Mouse (Mus musculus) left cerebral cortex, adult 18-20 months (tissue): ENCODE data around the gene Rps10. TPM values are rescaled to one million over a fixed set of nuclear protein-coding genes. Genes with fewer than 3 reads are reported as not detected.
"Not testable (repeated sequence)": the region's sequence is repeated elsewhere in the genome, so short reads cannot be mapped to it uniquely, and the experiment has no call there.

ENCODE experiments used
- DNase-seq, 2 experiments: peaks; one replicate each; pipeline ENCODE4 v3.0.0; 2021 to 2022; ENCODE audit warnings: low spot score in 2 of 2, mixed read lengths in 1 of 2
- total RNA-seq, 2 experiments: library from RNA; stranded (reverse); gene quantifications; 2 replicates each; pipeline ENCODE4 v1.2.3; 2021

The Rps10 gene
- total RNA-seq, 2 experiments from 2014 or later, result 498 to 500 TPM

DNA sequence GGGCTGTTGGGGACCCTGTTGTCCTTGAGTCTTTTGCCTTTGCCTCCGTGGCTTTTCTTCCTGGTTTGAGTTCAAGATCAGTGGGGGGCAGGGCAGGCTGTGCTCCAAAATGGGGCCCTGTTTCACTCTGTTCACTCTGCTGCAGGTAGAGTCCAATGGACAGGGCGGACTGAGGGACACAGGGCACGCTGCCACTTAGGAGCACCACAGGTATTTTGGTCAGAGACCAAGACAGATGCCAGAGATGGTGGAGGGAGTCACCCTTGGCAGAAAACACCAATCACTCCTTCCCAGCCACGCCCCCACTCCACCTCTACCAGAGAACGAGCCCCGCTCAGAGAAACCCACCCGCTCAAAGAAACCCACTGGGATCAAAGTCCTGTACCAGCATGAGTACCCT, 9.3 kb upstream of the Rps10 start:
- no peak for DNase-seq

DNA sequence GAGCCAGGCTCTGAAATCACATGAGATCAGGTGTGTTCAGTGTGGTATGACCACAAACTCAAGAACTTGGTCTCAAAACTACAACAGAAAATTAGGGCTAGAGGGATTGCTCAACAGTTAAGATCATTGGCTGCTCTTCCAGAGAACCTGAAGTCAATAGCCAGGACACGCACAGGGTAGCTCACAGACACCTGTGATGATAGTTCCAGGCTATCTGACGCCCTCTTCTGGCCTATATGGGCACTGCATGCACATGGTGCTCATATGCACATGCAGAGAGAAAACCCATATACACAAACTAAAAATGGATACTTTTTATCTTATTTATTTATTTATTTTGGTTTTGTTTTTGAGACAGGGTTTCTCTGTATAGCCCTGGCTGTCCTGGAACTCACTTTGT, 8.1 kb upstream of the Rps10 start:
- no peak for DNase-seq

DNA sequence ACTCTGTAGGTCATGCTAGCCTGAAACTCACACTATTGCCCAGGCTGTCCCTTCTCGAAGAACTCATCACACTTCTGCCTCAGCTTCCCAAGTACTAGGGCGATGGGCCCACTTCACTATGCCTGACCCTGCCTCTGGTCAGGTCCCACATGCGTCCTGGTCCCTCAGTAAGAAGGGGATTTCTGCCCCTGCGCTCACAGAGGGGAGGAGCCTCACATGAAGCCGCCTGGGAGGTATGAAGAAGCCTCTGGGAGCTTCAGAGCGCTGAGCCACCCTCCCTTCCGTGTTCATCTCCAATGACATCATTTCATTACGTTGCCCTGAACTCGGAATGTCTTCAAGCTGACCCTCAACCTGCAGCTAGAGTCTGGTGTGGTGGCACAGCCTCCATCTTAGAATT, 7.3 kb upstream of the Rps10 start:
- DNase-seq, result no peak

DNA sequence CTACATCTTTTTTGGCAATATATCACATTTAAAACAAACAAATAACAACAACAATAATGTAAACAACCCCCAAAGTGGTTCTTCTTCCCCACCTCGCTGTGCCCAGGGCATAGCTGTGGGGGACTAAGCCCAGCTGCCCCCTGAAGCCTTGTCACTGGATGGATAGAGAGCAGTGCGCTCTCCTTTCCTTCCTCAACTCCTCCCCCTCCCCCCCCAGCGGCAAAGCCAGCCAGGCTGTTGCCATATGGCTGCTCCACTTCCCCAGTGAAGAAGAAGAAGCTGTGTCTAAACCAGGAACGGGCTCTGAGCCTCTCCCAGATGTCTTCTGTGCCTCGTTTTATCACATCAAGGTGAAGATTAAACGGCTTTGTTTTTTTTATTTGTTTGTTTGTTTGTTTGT, 6.6 kb upstream of the Rps10 start:
- DNase-seq, result peak in 1 of 2 experiments; percentile 51

DNA sequence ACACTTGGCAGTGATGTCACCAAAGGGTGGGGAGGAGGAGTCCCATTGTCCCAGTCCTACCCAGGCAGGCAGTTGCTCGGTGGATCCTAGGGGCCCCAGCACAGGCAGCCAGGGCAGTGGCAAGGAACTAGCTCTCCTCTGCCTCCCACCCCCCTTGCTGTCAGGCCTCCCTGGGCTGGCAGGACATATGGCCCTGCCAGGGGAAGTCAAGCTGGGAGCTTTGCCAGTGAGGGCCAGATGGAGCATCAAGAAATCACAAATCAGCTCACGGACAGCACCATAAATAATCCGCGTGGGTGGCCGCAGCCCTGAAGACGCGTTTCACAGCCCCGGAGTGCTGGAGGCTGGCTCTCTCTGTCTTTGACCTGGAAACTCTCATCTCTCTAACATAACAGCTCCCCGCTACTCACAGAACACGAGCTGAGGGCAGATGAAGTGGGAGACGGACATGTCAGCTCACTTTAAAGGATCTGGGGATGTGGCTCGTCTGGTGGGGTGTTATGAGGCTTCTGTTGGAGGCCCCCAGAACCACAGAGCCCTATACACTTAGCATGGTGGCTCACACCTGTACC, 6.1 kb upstream of the Rps10 start:
- DNase-seq, result peak; percentile 83 to 90

DNA sequence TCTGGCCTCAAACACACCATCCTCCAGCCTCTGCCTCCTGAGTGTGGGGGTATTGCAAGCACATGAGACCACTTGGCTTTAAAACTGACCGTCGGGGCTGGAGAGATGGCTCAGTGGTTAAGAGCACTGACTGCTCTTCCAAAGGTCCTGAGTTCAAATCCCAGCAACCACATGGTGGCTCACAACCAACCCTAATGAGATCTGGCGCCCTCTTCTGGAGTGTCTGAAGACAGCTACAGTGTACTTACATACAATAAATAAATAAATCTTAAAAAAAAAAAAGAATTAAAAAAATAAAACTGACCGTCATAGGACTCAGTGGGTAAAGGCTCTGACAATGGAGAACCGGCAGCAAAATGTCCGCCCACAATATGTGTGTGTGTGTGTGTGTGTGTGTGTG, 3.4 kb upstream of the Rps10 start:
- DNase-seq, result not testable (repeated sequence)

DNA sequence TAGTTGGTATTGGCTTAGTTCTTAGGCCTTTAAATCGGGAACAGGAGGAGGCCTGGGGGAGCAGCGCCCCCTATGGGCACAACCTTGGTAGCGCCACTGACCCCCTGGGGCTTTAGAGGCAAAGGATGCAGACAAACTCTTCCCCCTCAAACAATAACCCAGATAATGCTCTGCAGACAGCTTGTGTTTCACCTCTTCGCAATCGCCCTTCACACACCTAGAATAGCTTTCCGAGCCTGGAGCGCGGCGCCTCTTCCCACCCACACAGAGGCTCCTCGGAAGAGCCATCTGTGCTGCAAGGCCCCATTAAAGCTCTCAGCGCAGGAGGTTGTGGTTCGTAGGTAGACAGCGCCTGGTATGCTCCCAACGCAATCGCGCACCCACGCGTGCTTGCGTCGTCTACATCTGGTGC, 2.5 kb upstream of the Rps10 start:
- peak; percentile 81 to 87 for DNase-seq

DNA sequence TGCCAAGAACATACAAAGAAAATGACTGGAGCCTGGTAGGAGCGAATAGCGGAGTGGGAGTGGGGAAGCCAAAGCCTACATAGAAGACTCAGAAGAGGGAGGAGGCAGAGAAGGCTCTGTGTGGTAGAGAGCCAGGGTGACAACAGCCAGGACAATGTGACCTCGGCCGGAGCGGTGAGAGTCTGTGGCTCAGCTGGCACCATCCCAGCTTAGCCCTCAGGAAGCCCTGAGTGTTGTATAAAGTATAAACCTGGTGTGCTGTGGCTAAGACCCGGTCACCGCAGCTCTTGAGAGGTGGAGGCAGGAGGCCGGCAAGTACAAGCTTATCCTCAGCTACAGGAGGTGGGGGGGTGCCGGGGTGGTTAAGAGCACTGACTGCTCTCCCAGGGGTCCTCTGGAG, 864 bp upstream of the Rps10 start:
- no peak for DNase-seq

DNA sequence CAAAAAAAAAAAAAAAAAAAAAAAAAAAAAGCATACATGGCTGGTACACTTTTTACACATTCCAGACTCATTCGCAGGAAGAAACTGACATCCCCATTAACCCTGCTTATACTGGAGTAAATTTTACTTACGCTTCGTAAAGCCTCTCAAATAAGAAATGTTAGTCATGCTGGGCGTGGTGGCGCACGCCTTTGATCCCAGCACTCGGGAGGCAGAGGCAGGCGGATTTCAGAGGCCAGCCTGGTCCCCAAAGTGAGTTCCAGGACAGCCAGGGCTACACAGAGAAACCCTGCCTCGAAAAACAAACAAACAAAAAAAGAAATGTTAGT, 930 bp downstream of the Rps10 start:
- DNase-seq, result not testable (repeated sequence)

DNA sequence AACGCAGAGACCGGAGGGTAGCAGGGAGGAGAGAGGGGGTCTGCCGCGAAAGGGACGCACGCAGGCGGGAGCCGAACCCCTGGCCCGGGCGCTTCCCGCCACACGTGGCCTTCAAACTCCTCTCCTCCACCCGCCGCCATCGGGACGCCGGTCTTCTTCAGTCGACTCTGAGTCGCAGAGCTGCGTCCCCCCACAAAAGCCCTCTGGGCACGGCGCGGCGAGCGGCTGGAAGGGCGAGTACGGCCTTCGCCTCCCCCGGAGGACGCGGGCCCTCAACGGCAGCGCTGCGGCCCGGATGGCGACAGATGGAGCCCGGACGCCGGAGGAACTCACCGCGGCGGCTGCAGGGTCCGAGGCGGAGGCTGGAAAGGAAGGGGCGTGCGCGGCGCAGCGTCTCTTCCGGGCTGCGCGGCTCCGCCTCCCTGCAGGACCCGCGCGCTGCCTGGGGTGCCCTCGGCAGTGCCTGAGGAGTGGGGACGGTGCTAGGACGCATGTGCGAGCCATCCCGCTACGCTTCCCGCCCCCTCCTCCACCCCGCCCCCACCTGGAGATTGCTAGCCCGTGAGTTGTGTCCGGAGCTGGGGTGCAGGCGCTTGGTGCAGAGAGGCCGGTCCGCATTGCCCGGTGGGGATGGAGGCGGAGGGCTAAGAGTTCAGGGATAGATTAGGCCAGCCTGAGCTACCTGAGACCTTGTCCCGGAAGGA, 1.4 kb downstream of the Rps10 start, which contains the start of gene RPS10-NUDT3:
Gene RPS10-NUDT3, minus strand, starts transcription at position 352 of the 704 bp plus-strand sequence.
- peak; percentile 81 to 90 for DNase-seq

DNA sequence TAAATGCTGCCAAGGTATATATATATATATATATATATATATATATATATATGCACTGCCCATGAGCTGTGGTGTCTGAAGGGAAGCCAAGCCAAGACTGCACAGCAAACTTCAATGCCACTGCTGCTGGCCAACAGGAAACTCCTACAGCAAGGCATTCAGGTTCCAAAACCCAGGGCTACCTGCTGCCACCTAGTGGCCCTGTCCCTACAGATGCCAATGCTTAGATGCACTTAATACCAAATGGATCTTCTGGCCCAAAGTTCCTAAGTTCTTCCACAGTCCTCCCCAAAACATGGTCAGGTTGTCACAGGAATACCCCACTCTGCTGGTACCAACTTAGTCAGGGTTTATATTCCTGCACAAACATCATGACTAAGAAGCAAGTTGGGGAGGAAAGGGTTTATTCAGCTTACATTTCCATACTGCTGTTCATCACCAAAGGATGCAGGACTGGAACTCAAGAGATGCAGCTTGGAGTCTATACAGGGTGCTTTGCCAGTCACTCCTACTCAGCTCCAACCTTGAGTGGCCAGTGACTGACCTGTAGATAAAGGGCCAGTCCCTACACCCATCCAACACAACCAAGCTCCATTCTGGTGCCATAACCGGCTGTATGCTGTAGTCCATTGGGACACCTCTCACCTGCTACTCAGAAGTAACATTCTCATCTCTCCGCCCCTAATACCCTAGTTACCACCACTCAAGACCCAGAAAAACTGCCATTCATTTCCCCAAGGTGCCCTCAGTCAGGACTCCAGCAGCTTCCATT, 7.0 kb downstream of the Rps10 start:
- DNase-seq, result peak; percentile 88

DNA sequence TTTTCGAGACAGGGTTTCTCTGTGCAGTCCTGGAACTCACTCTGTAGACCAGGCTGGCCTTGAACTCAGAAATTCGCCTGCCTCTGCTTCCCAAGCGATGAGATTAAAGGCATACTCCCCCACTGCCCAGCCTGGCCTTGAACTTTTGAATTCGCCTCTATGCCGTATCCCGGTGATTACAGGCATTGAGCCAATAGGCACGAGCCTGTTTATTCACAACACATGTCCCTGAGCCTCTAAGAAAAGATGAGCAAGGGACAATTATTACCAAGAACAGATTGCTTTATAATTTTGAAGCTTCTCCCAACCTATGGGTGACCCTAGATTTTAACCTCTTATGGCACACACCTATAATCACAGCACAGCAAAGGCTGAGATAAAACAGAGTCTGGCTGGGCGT, 8.1 kb downstream of the Rps10 start:
- DNase-seq, result no peak

DNA sequence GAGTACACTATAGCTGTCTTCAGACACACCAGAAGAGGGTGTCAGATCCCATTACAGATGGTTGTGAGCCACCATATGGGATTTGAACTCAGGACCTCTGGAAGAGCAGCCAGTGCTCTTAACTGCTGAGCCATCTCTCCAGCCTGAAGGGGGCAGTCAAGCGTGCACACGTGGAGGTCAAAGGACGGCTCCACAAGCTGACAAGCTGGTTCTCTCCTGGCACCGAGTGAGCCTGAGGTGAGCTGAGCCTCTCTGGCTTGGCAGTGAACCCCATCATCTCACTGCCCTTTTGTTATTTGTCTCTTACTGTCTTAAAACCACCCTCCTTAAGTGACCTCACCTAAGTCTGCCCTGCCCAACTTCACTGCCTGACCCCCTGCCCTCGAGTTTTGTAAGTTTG, 9.0 kb downstream of the Rps10 start:
- no peak for DNase-seq

DNA sequence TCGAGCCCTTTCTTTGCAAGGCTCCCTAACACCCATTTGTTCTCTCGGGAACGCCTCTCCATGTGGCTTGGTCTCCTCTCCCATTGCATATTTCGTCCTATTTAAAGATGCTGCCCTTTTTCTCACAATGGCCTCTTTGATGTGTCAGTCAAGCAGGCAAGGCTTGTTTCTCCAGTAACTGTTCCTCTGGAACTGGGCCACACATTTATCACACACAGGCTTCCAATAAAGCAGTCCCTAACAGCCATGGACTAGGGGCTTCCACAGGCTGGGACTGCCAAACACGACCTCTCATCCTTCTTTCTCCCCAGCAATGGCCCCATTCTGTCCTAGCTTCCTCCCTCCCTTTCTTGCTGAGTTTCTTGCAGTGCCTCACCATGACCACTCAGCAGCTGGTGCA, 9.8 kb downstream of the Rps10 start:
- DNase-seq, result no peak

DNA sequence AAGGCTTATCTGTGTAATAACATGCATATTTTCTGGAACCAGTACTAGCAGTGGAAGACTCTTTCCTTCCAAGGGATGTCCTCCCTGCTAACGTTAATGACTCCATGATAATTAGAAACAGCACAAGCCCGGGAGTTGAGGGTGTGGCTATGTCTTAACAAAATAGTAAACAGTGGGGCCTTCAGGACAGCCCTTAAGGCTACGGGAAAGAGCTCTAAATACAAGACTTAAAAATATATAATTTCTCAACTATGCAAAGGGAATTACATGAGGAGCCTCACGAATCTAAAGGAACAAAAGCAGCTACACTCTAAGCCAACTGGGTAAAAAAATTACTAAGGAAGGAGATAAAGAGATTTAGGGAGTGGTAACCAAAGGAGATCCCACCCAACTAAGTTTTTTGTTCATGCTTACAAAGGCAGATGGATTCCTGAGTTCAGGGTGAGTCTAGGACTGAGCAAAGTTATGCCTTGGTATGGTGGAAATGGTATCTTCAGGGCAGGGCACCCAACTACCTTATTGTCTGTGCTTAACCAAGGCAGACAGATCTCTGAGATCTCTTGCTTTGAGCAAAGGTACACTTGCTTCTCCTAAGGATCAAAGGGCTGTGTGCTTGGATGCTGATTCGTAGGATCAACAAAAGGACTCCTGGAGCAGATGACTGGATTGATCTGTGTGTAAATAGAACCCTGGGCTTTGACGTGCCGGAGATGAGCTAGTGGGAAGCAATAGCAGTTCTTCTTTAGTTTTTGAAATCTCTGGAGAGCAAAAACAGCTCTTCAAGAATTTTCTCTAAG, 10.8 kb downstream of the Rps10 start:
- no peak for DNase-seq

DNA sequence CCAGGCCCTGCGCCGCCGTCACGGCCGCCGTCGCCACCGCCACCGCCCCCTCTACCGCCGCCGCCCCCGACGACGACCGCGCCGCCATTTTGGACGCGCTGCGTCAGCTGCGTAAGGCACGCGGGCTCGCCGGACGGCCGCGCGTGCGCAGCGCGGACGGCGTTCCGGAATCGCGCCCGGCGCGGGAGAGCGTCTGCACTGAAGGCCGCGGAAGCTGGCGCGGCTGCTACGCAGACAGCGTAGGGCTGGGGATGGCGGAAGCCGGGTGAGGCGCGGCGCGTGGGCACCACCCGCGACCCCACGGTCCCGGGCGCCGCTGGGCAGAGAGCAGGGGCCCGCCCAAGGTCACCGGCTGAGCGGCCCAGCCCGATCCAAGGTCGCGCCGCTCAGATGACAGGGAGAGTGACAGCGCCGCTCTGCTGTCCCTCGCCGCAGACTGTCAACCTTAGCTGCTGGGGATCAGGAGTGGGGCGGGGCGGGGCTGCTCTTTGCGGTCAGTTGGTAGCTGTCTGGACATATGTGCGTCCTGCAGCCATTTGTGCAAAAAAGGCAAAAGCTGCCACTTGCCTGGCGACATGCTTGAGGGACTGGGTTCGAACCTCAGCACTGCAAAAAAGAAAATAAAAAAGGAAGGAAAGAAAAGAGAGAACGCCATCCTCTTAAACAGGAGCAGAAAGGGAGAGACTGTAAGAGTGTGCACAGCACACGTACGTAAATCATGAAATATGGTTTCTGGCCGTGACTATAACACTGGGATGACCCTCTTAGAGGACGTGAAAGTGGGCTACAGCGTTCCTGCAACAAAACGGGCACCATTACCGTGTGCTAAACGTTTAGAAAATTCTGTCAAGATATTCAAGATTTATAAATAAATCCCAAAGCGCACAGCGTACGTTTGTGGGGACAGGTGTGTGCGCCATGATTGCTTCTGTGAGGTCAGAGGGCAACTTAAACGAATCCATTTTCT, 12.8 kb downstream of the Rps10 start, which contains the start of gene Nudt3:
Gene Nudt3, minus strand, starts transcription at position 136 of the 967 bp plus-strand sequence.
- DNase-seq, result peak; percentile 86 to 91

DNA sequence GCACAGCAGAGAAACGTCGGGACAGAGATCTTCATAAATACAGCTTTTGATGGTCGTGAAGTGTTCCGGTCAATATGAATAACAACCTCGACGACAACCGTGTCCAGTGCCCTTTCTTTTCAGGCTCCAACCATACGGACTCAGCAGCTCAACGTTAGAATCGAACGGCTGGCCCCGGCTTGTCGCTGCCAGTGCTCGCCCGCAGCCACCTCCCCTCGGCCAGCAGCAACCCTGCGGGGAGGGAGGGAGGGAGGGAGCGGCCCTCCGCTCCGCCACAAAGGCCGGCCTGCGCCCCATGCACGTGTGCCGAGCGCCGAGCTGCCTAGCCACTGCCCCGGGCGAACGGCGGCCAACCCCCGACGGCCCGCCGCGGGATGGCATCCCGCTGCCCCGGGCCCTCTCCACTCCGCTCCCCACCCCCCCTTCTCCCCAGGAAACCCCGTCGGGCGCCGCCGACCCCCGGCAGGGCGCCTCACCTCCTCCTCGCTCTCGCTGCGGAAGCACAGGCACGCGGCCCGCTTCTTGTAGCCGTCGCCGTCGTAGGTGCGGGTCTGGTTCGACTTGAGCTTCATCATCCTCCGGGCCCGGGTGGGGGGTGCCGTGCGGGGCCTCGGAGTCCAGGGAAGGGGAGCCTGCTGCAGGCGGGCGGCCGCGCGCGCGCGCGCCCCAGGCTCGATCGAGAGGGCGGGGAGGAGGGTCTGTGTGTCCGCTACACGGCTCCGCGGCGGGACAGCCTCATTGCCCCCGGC, 13.7 kb downstream of the Rps10 start:
- DNase-seq, result peak in 1 of 2 experiments; percentile 36

DNA sequence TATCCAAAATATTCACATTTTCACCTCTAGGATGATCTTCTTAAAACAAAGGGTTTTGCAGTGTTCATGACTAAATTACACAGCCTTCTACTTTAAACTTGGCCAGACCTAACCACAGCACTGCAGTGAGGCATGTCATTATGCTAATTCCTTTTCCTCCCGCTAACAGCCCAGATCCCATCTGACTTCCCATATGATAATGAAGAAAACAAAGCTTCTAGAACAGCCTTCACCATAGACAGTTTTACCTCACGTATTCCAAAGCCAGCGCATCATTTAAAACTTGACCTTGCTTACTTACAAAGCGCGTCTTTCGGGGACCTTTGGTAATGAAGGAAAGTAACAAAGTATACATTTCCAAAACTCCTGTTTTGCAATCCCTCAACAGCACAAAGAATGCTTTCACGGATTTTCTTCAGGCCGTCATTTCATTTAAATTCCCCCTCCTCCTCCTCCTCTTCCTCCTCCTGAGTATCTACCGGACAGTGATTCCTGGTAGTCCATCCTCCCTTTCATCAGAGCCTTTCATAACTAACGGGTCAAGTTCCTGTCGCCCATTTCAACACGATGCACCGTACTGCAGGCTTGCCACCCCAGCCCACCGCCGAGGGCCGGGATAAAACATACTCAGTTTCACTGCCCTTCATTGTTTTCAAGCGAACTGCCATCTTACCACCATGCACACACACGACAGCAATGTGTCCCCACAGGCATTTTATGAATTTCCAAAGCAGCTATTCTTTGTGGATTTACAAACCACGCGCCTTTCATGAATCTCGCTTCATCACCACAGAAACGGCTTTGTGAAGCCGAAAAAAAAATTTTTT, 14.6 kb downstream of the Rps10 start:
- no peak for DNase-seq

DNA sequence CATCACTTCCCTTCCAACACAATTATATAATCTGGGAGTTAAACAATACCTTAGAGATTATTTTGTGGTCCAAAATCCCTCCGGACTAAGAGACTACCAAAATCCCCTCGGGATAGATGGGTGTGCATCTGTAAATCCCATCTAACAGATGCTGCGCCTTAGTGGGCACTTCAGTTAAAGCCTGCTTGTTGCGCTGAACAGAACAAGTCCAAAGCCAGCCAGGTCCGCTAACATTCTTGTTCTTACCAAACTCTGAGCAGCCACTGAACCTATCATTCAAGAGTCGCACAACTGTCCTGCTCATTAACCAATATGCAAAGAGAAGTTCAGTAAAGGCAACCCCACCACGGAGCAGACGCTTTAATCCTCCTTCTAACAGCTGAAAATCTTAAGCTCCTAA, 15.3 kb downstream of the Rps10 start:
- DNase-seq, result no peak
